Mouse (Mus musculus) c-Kit-negative CD71-positive TER-119-positive erythroid progenitor cells, embryonic 14.5 days (primary cell): ENCODE data around the gene AI413582.

ENCODE experiments used
- DNase-seq: peaks from one replicate; pipeline ENCODE4 v3.0.0-alpha.2; 2013; ENCODE audit warnings: low read depth, low spot score

AI413582 gene

GRCm38 (mm10) chr17:27555512-27556172 lies 9.9 kb downstream of the AI413582 start:
- DNase-seq, result peak; percentile 40

- DNase-seq, result no peak
Observed at GRCm38 (mm10) chr17:27555075-27555511, 10.5 kb downstream of the AI413582 start.

GRCm38 (mm10) chr17:27554062-27554960 lies 11.2 kb downstream of the AI413582 start:
- no peak for DNase-seq

GRCm38 (mm10) chr17:27552215-27553201 lies 13.0 kb downstream of the AI413582 start:
- no peak for DNase-seq

GRCm38 (mm10) chr17:27551393-27551940 lies 14.1 kb downstream of the AI413582 start:
- no peak for DNase-seq

GRCm38 (mm10) chr17:27549234-27549633 lies 16.3 kb downstream of the AI413582 start:
- no peak for DNase-seq

GRCm38 (mm10) chr17:27547253-27547868 lies 18.2 kb downstream of the AI413582 start:
- DNase-seq, result no peak

- DNase-seq, result no peak
Observed at GRCm38 (mm10) chr17:27546574-27547085, 18.9 kb downstream of the AI413582 start.

- no peak for DNase-seq
Observed at GRCm38 (mm10) chr17:27545991-27546390, 19.6 kb downstream of the AI413582 start.

- no peak for DNase-seq
Observed at GRCm38 (mm10) chr17:27544551-27544950, 21.0 kb downstream of the AI413582 start.

GRCm38 (mm10) chr17:27541984-27542383 lies 23.6 kb downstream of the AI413582 start:
- no peak for DNase-seq

- DNase-seq, result no peak
Observed at GRCm38 (mm10) chr17:27541261-27541660, 24.3 kb downstream of the AI413582 start.

GRCm38 (mm10) chr17:27534718-27535117 lies 30.8 kb downstream of the AI413582 start:
- DNase-seq, result peak; percentile 61

GRCm38 (mm10) chr17:27533354-27533753 lies 32.2 kb downstream of the AI413582 start:
- no peak for DNase-seq

GRCm38 (mm10) chr17:27532095-27532494 lies 33.5 kb downstream of the AI413582 start:
- DNase-seq, result peak; percentile 67

- no peak for DNase-seq
Observed at GRCm38 (mm10) chr17:27528767-27529166, 36.8 kb downstream of the AI413582 start.

- no peak for DNase-seq
Observed at GRCm38 (mm10) chr17:27528030-27528429, 37.5 kb downstream of the AI413582 start.

- no peak for DNase-seq
Observed at GRCm38 (mm10) chr17:27527188-27527587, 38.4 kb downstream of the AI413582 start.

- no peak for DNase-seq
Observed at GRCm38 (mm10) chr17:27523121-27523520, 42.4 kb downstream of the AI413582 start.

GRCm38 (mm10) chr17:27521303-27521702 lies 44.3 kb downstream of the AI413582 start, which contains the start of gene Grm4:
Gene Grm4, minus strand, starts transcription at chr17:27521403.
- DNase-seq, result no peak
